Mouse (Mus musculus): ENCODE results near the gene Akt3.

Akt3 gene

GRCm38 (mm10) chr1:177007405-177007804 lies 250.6 kb downstream of the Akt3 start:
- no peak for DNase-seq

GRCm38 (mm10) chr1:177004041-177004741 lies 253.8 kb downstream of the Akt3 start:
- DNase-seq = no peak

GRCm38 (mm10) chr1:177002951-177003350 lies 255.1 kb downstream of the Akt3 start:
- no peak for DNase-seq

- peak; percentile 33 to 42 for DNase-seq
Observed at GRCm38 (mm10) chr1:176999011-176999410, 259.0 kb downstream of the Akt3 start.

GRCm38 (mm10) chr1:176997711-176998689 lies 260.0 kb downstream of the Akt3 start:
- DNase-seq = peak in 1 of 2 experiments; percentile 48

GRCm38 (mm10) chr1:176997254-176997653 lies 260.7 kb downstream of the Akt3 start:
- DNase-seq = no peak

GRCm38 (mm10) chr1:176996630-176997201 lies 261.3 kb downstream of the Akt3 start:
- DNase-seq = peak in 1 of 2 experiments; percentile 37

- no peak for DNase-seq
Observed at GRCm38 (mm10) chr1:176996166-176996565, 261.8 kb downstream of the Akt3 start.

GRCm38 (mm10) chr1:176995419-176995775 lies 262.6 kb downstream of the Akt3 start:
- DNase-seq = no peak

GRCm38 (mm10) chr1:176994707-176995418 lies 263.1 kb downstream of the Akt3 start:
- DNase-seq = no peak

- no peak for DNase-seq
Observed at GRCm38 (mm10) chr1:176994087-176994486, 263.9 kb downstream of the Akt3 start.

GRCm38 (mm10) chr1:176993141-176994010 lies 264.6 kb downstream of the Akt3 start:
- DNase-seq = no peak

- no peak for DNase-seq
Observed at GRCm38 (mm10) chr1:176992517-176992916, 265.5 kb downstream of the Akt3 start.

- no peak for DNase-seq
Observed at GRCm38 (mm10) chr1:176991473-176991872, 266.5 kb downstream of the Akt3 start.

GRCm38 (mm10) chr1:176986990-176987740 lies 270.8 kb downstream of the Akt3 start:
- no peak for DNase-seq

- DNase-seq = no peak
Observed at GRCm38 (mm10) chr1:176986275-176986674, 271.7 kb downstream of the Akt3 start.

- DNase-seq = no peak
Observed at GRCm38 (mm10) chr1:176985691-176986090, 272.3 kb downstream of the Akt3 start.

GRCm38 (mm10) chr1:176982671-176983070 lies 275.3 kb downstream of the Akt3 start:
- no peak for DNase-seq

GRCm38 (mm10) chr1:176981511-176981910 lies 276.5 kb downstream of the Akt3 start:
- no peak for DNase-seq

- no peak for DNase-seq
Observed at GRCm38 (mm10) chr1:176980801-176981400, 277.1 kb downstream of the Akt3 start.

GRCm38 (mm10) chr1:176980140-176980539 lies 277.9 kb downstream of the Akt3 start:
- DNase-seq = no peak
